Mouse (Mus musculus): ENCODE results near the gene Igdcc3.

DNA sequence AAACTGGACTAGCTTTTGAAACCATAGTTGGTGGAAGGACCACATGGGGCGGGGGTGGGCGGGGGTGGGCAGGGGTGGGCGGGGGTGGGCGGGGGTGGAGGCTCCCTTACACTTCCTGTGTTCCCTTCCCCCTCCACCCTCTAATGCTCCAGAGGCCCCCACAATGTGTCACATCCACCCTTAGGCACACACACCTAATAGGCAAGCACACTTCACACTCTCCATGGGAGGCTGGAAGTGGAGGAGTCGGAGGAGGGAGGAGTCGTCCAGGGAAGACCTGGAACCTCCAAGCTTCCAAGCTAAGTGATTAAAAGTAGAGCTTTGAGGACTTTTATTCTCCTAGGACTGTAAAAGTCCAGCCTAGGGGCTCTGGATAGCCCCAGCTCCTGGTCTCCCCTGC is 27.5 kb downstream of the Igdcc3 start:
- TF ChIP-seq CTCF (IDR thresholded peaks at IDR 0.05; ENCODE audit: low read depth, low read length) = no peak
- no peak for TF ChIP-seq POLR2A (IDR thresholded peaks at IDR 0.05; ENCODE audit: borderline replicate concordance, low read depth, low read length)

Measured in bone marrow macrophage, adult 2 months (primary cell).